Mouse (Mus musculus): ENCODE results near the gene Xlr5a. TPM values are rescaled to one million over a fixed set of nuclear protein-coding genes. Genes with fewer than 3 reads are reported as not detected.
"Not testable (repeated sequence)": the region's sequence is repeated elsewhere in the genome, so short reads cannot be mapped to it uniquely, and the experiment has no call there.

Gene Xlr5a
- polyA plus RNA-seq, 2 experiments from 2014 or later, result not detected

GRCm38 (mm10) chrX:73143218-73143618, 149.6 kb downstream of the Xlr5a start:
- peak; percentile 43 for ATAC-seq

- peak; percentile 76 for ATAC-seq
Observed at GRCm38 (mm10) chrX:73122859-73123829, 169.6 kb downstream of the Xlr5a start.

- not testable (repeated sequence) for ATAC-seq
Observed at GRCm38 (mm10) chrX:73116747-73117146, 176.0 kb downstream of the Xlr5a start, which contains the start of gene Gm14685. Gm14685 (plus strand) TSS chrX:73117047.

GRCm38 (mm10) chrX:73096941-73097508, 195.8 kb downstream of the Xlr5a start, which contains the start of gene Xlr3a:
Xlr3a (minus strand) TSS chrX:73097095.
- ATAC-seq, result not testable (repeated sequence)

- peak; percentile 72 for ATAC-seq
Observed at GRCm38 (mm10) chrX:73082267-73083055, 210.3 kb downstream of the Xlr5a start, which contains the start of gene Xlr4a. Xlr4a (minus strand) TSS chrX:73082478.

GRCm38 (mm10) chrX:73066765-73067312, 225.9 kb downstream of the Xlr5a start:
- ATAC-seq, result not testable (repeated sequence)

- no peak for ATAC-seq
Observed at GRCm38 (mm10) chrX:73064415-73064793, 228.4 kb downstream of the Xlr5a start, which contains the start of gene Pnma3. Pnma3 (plus strand) TSS chrX:73064787.

- ATAC-seq, result no peak
Observed at GRCm38 (mm10) chrX:73063512-73064414, 229.0 kb downstream of the Xlr5a start.

- no peak for ATAC-seq
Observed at GRCm38 (mm10) chrX:73062323-73062722, 230.5 kb downstream of the Xlr5a start.

GRCm38 (mm10) chrX:73061528-73061927, 231.2 kb downstream of the Xlr5a start:
- no peak for ATAC-seq

Other genes starting within 250 kb of the Xlr5a start
- not detected for gene Pnma3, start 228.2 kb downstream of the Xlr5a start, polyA plus RNA-seq (2017; shearing (Covaris generic))
- 100 to 1,000 TPM; 122 to 127 TPM for gene Xlr4a, start 210.5 kb downstream of the Xlr5a start, polyA plus RNA-seq (2017; shearing (Covaris generic))
- gene Xlr3a, start 195.9 kb downstream of the Xlr5a start, polyA plus RNA-seq (2017; shearing (Covaris generic)), result under 1 TPM in 1 of 2 experiments, not detected in 1; 0.97 TPM
- not detected for gene Gm14685, start 175.9 kb downstream of the Xlr5a start, polyA plus RNA-seq (2017; shearing (Covaris generic))
- gene Xlr5b, start 144.2 kb downstream of the Xlr5a start, polyA plus RNA-seq (2017; shearing (Covaris generic)), result not detected
- gene DXBay18, start 143.5 kb downstream of the Xlr5a start, polyA plus RNA-seq (2017; shearing (Covaris generic)), result not detected
- gene Spin2d, start 116.0 kb downstream of the Xlr5a start, polyA plus RNA-seq (2017; shearing (Covaris generic)), result not detected
- gene Xlr3b, start 100.8 kb downstream of the Xlr5a start, polyA plus RNA-seq (2017; shearing (Covaris generic)), result 10 to 100 TPM; 12.7 to 30.6 TPM
- gene Xlr4b, start 78.6 kb downstream of the Xlr5a start, polyA plus RNA-seq (2017; shearing (Covaris generic)), result 100 to 1,000 TPM; 144 to 160 TPM
- gene F8a, start 64.7 kb downstream of the Xlr5a start, polyA plus RNA-seq (2017; shearing (Covaris generic)), result 1 to 10 TPM; 1.3 to 1.5 TPM
- 10 to 100 TPM; 85.6 to 87.3 TPM for gene Xlr4c, start 49.8 kb downstream of the Xlr5a start, polyA plus RNA-seq (2017; shearing (Covaris generic))
- gene Xlr3c, start 27.6 kb downstream of the Xlr5a start, polyA plus RNA-seq (2017; shearing (Covaris generic)), result not detected
- not detected for gene Xlr5c, start within 50 bp of the Xlr5a start, polyA plus RNA-seq (2017; shearing (Covaris generic))
- not detected for gene Gm45015, start 43.9 kb upstream of the Xlr5a start, polyA plus RNA-seq (2017; shearing (Covaris generic))
- 10 to 100 TPM; 11.0 to 11.6 TPM for gene Zfp275, start 49.6 kb upstream of the Xlr5a start, polyA plus RNA-seq (2017; shearing (Covaris generic))
- not detected for gene Gm18336, start 105.8 kb upstream of the Xlr5a start, polyA plus RNA-seq (2017; shearing (Covaris generic))
- under 1 TPM; 0.09 to 0.22 TPM for gene Zfp92, start 118.1 kb upstream of the Xlr5a start, polyA plus RNA-seq (2017; shearing (Covaris generic))
- gene Trex2, start 142.4 kb upstream of the Xlr5a start, polyA plus RNA-seq (2017; shearing (Covaris generic)), result not detected
- 10 to 100 TPM; 33.0 to 34.5 TPM for gene Haus7, start 166.1 kb upstream of the Xlr5a start, polyA plus RNA-seq (2017; shearing (Covaris generic))
- gene Bgn, start 190.6 kb upstream of the Xlr5a start, polyA plus RNA-seq (2017; shearing (Covaris generic)), result not detected
- not detected for gene Atp2b3, start 210.1 kb upstream of the Xlr5a start, polyA plus RNA-seq (2017; shearing (Covaris generic))

Data from activated CD4-positive, CD25-positive, alpha-beta regulatory T cell, adult 4 months (primary cell).